Mouse (Mus musculus): Measurements from ENCODE around the gene Ap1g1.
"Not testable (repeated sequence)": the region's sequence is repeated elsewhere in the genome, so short reads cannot be mapped to it uniquely, and the experiment has no call there.

Ap1g1 gene

GRCm38 (mm10) chr8:109778280-109778977, at the start of gene Ap1g1:
TSS of gene Ap1g1 (plus strand) at chr8:109778554.
- peak; percentile 91 to 96 for DNase-seq (ENCODE audit: low spot score in 2 of 2)

GRCm38 (mm10) chr8:109731012-109731411, 47.3 kb upstream of the Ap1g1 start:
- DNase-seq (ENCODE audit: low spot score in 2 of 2), result no peak

- DNase-seq (ENCODE audit: low spot score in 2 of 2), result no peak
Measured at GRCm38 (mm10) chr8:109734018-109734417, 44.3 kb upstream of the Ap1g1 start.

GRCm38 (mm10) chr8:109736819-109737218, 41.5 kb upstream of the Ap1g1 start:
- DNase-seq (ENCODE audit: low spot score in 2 of 2), result no peak

GRCm38 (mm10) chr8:109737237-109738048, 40.9 kb upstream of the Ap1g1 start, which contains the start of gene Atxn1l:
TSS of gene Atxn1l (minus strand) at chr8:109737739.
- DNase-seq (ENCODE audit: low spot score in 2 of 2), result peak; percentile 70 to 85

GRCm38 (mm10) chr8:109738049-109738380, 40.3 kb upstream of the Ap1g1 start:
- no peak for DNase-seq (ENCODE audit: low spot score in 2 of 2)

- DNase-seq (ENCODE audit: low spot score in 2 of 2), result no peak
Measured at GRCm38 (mm10) chr8:109747468-109748199, 30.7 kb upstream of the Ap1g1 start.

GRCm38 (mm10) chr8:109750274-109750673, 28.1 kb upstream of the Ap1g1 start:
- DNase-seq (ENCODE audit: low spot score in 2 of 2), result no peak

- DNase-seq (ENCODE audit: low spot score in 2 of 2), result peak; percentile 29 to 64
Measured at GRCm38 (mm10) chr8:109750699-109751098, 27.7 kb upstream of the Ap1g1 start.

- no peak for DNase-seq (ENCODE audit: low spot score in 2 of 2)
Measured at GRCm38 (mm10) chr8:109751731-109752485, 26.4 kb upstream of the Ap1g1 start.

GRCm38 (mm10) chr8:109754696-109755095, 23.7 kb upstream of the Ap1g1 start:
- DNase-seq (ENCODE audit: low spot score in 2 of 2), result no peak

- DNase-seq (ENCODE audit: low spot score in 2 of 2), result not testable (repeated sequence)
Measured at GRCm38 (mm10) chr8:109755554-109755953, 22.8 kb upstream of the Ap1g1 start.

- no peak for DNase-seq (ENCODE audit: low spot score in 2 of 2)
Measured at GRCm38 (mm10) chr8:109756849-109757248, 21.5 kb upstream of the Ap1g1 start.

GRCm38 (mm10) chr8:109759426-109759825, 18.9 kb upstream of the Ap1g1 start:
- DNase-seq (ENCODE audit: low spot score in 2 of 2), result no peak

GRCm38 (mm10) chr8:109760221-109760620, 18.1 kb upstream of the Ap1g1 start:
- no peak for DNase-seq (ENCODE audit: low spot score in 2 of 2)

- DNase-seq (ENCODE audit: low spot score in 2 of 2), result no peak
Measured at GRCm38 (mm10) chr8:109764031-109764430, 14.3 kb upstream of the Ap1g1 start.

- DNase-seq (ENCODE audit: low spot score in 2 of 2), result no peak
Measured at GRCm38 (mm10) chr8:109766081-109766480, 12.3 kb upstream of the Ap1g1 start.

- no peak for DNase-seq (ENCODE audit: low spot score in 2 of 2)
Measured at GRCm38 (mm10) chr8:109773154-109773553, 5.2 kb upstream of the Ap1g1 start.

GRCm38 (mm10) chr8:109777851-109778250, 503 bp upstream of the Ap1g1 start:
- DNase-seq (ENCODE audit: low spot score in 2 of 2), result no peak

- peak; percentile 15 to 23 for DNase-seq (ENCODE audit: low spot score in 2 of 2)
Measured at GRCm38 (mm10) chr8:109778993-109779421, 653 bp downstream of the Ap1g1 start.

- DNase-seq (ENCODE audit: low spot score in 2 of 2), result peak in 1 of 2 experiments; percentile 2
Measured at GRCm38 (mm10) chr8:109779431-109780228, 1.3 kb downstream of the Ap1g1 start.
